Mouse (Mus musculus) embryonic facial prominence, embryonic 12.5 days (tissue): ENCODE measurements around the gene Traf3ip2. TPM values are rescaled to one million over a fixed set of nuclear protein-coding genes. Genes with fewer than 3 reads are reported as not detected.

Experiments
- ATAC-seq: fragments of 200-750 bp; cut with Nextera tagmentation; 2 replicates; pipeline ENCODE4 v1.8.0; 2017; ENCODE audit not compliant: insufficient number of reproducible peaks, insufficient read depth, low FRiP score, low TSS enrichment
- H3K27ac ChIP-seq: fragments of 300-500 bp; sonication (generic); 2 replicates; pipeline ENCODE4 v1.5.1; 2016; ENCODE audit warnings: mild to moderate bottlenecking
- H3K27me3 ChIP-seq: fragments of 300-500 bp; sonication (generic); 2 replicates; pipeline ENCODE4 v1.6.1; 2016; ENCODE audit warnings: mild to moderate bottlenecking, moderate library complexity
- H3K36me3 ChIP-seq: fragments of 300-500 bp; sonication (generic); 2 replicates; pipeline ENCODE4 v1.6.1; 2016; ENCODE audit warnings: mild to moderate bottlenecking
- H3K4me1 ChIP-seq: fragments of 300-500 bp; sonication (generic); 2 replicates; pipeline ENCODE4 v1.6.1; 2016
- H3K4me2 ChIP-seq: fragments of 300-500 bp; sonication (generic); replicated peaks from 2 replicates; pipeline ENCODE4 v1.6.1; 2016; ENCODE audit warnings: mild to moderate bottlenecking, moderate library complexity
- H3K4me3 ChIP-seq: fragments of 300-500 bp; sonication (generic); 2 replicates; pipeline ENCODE4 v1.5.1; 2016; ENCODE audit warnings: mild to moderate bottlenecking
- H3K9ac ChIP-seq: fragments of 300-500 bp; sonication (generic); 2 replicates; pipeline ENCODE4 v1.6.1; 2016; ENCODE audit warnings: mild to moderate bottlenecking, moderate library complexity
- H3K9me3 ChIP-seq: fragments of 300-500 bp; sonication (generic); 2 replicates; pipeline ENCODE4 v1.6.1; 2016; ENCODE audit warnings: mild to moderate bottlenecking, moderate library complexity
- WGBS: fragments of 180-500 bp; shearing (Covaris S2); methylation state at CpG from one replicate; pipeline ENCODE4 v1.1.7; 2016; 5-methylcytosine and 5-hydroxymethylcytosine counted together
- polyA plus RNA-seq: library from polyadenylated mRNA; unstranded; fragments of >200 nt; fragmentation: Nextera tagmentation; extraction: Ambion mirVana; gene quantifications from 2 replicates; pipeline ENCODE4 v1.2.1, GENCODE M21; 2016

Gene Traf3ip2
- 11.4 and 12.4 TPM in 2 replicates for polyA plus RNA-seq

DNA sequence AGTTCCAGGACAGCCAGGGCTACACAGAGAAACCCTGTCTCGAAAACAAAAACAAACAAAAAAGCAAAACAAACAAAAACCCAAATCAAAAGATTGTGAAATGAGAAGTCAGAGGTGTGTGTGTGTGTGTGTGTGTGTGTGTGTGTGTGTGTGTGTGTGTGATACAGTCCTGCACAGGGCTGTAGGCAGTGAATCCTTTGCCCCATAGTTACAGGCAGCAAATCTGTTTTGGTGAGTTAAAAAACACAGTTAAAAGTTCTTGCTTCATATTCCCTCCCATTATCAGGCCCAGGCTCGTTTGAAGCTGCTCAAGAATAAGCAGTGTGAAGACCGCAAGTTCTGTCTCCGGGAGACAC, at the start of gene Traf3ip2:
Gene Traf3ip2 (plus strand): TSS at position 302 of the 356 bp plus-strand sequence.
- no peaks in the 10 kb centered on the region for H3K27me3 ChIP-seq
- peak within 1 kb of the TSS; percentile 52 for H3K4me2 ChIP-seq
- no peak for ATAC-seq
- peaks cover 36% of the 10 kb centered on the region for H3K4me1 ChIP-seq
- WGBS = 36% methylated on average over 4 of the region's 4 CpGs
- H3K27ac ChIP-seq = peak within 1 kb of the TSS; percentile 92
- peak within 1 kb of the TSS; percentile 35 for H3K4me3 ChIP-seq
- no peaks in the 10 kb centered on the region for H3K9me3 ChIP-seq
- H3K9ac ChIP-seq = peak within 1 kb of the TSS; percentile 43
- H3K36me3 ChIP-seq = no peaks in the 10 kb centered on the region

GRCm38 (mm10) chr10:39563552-39564223, 49.0 kb upstream of the Traf3ip2 start:
- Histone ChIP-seq H3K36me3 (no peaks in the 10 kb centered on the region), H3K4me2 (no peak overlapping the region), H3K27ac (peak overlapping the region; percentile 63), H3K4me1 (peaks cover 15% of the 10 kb centered on the region), H3K9ac (no peak overlapping the region), H3K9me3 (no peaks in the 10 kb centered on the region), H3K27me3 (no peaks in the 10 kb centered on the region), H3K4me3 (no peak overlapping the region)
- peak; percentile 17; the same call in 1 of the 2 replicates for ATAC-seq
- WGBS = 33% methylated on average over 24 of the region's 24 CpGs

DNA sequence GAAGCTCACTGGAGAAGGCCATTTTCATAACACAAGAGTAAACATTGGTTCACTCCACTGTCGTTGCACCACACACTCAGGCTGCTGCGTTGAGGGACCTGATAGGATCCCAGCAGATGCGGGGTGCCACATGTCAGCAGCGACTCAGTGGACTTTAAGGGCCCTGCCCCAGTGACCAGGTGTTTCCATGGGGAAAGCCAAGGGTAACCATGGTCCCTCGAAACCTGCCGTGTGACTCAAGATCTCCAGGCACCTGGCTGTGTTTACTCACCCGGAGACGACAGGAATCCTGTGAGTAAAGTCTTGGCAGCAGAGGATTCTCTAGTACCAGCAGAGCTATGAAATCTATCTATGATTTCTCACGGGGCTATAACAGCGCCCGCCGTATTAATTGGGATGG, 45.8 kb upstream of the Traf3ip2 start:
- no peaks in the 10 kb centered on the region for H3K27me3 ChIP-seq
- 92% methylated on average over 12 of the region's 12 CpGs for WGBS
- H3K9ac ChIP-seq = no peak overlapping the region
- no peak for ATAC-seq
- H3K9me3 ChIP-seq = no peaks in the 10 kb centered on the region
- H3K4me2 ChIP-seq = no peak overlapping the region
- peaks cover 21% of the 10 kb centered on the region for H3K4me1 ChIP-seq
- no peak overlapping the region for H3K4me3 ChIP-seq
- H3K36me3 ChIP-seq = no peaks in the 10 kb centered on the region
- no peak overlapping the region for H3K27ac ChIP-seq

DNA sequence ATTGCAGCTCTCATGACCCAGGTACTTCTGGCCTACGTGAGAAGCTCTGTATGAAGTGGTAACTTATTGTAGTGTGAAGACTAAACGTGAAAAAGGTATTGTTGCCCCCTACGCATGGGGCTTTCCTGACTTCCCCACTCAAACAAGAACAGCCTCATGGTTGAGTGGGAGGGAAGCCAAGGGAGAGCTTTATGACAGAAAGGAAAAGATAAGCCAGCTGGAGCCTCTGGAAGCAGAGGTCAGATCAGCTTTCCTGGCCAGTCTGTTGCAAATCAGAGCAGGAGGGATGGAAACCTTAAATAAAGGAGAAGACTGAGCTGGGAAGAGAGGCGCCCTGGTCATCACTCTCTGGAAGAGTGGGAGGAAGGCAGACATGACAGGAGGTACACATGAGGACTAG, 43.7 kb upstream of the Traf3ip2 start:
- WGBS = 79% methylated on average over 4 of the region's 4 CpGs
- no peak overlapping the region for H3K27ac ChIP-seq
- no peak overlapping the region for H3K4me2 ChIP-seq
- H3K4me1 ChIP-seq = peaks cover 21% of the 10 kb centered on the region
- ATAC-seq = no peak
- H3K27me3 ChIP-seq = no peaks in the 10 kb centered on the region
- no peaks in the 10 kb centered on the region for H3K9me3 ChIP-seq
- no peak overlapping the region for H3K9ac ChIP-seq
- H3K36me3 ChIP-seq = no peaks in the 10 kb centered on the region
- no peak overlapping the region for H3K4me3 ChIP-seq

GRCm38 (mm10) chr10:39571011-39571410, 41.7 kb upstream of the Traf3ip2 start:
- peak overlapping the region; percentile 57; the same call in 1 of the 2 replicates for H3K27ac ChIP-seq
- WGBS = 49% methylated on average over 7 of the region's 7 CpGs
- H3K9ac ChIP-seq = no peak overlapping the region
- no peaks in the 10 kb centered on the region for H3K9me3 ChIP-seq
- no peak overlapping the region for H3K4me3 ChIP-seq
- no peak overlapping the region for H3K4me2 ChIP-seq
- no peak for ATAC-seq
- no peaks in the 10 kb centered on the region for H3K36me3 ChIP-seq
- no peaks in the 10 kb centered on the region for H3K27me3 ChIP-seq
- H3K4me1 ChIP-seq = peaks cover 21% of the 10 kb centered on the region

DNA sequence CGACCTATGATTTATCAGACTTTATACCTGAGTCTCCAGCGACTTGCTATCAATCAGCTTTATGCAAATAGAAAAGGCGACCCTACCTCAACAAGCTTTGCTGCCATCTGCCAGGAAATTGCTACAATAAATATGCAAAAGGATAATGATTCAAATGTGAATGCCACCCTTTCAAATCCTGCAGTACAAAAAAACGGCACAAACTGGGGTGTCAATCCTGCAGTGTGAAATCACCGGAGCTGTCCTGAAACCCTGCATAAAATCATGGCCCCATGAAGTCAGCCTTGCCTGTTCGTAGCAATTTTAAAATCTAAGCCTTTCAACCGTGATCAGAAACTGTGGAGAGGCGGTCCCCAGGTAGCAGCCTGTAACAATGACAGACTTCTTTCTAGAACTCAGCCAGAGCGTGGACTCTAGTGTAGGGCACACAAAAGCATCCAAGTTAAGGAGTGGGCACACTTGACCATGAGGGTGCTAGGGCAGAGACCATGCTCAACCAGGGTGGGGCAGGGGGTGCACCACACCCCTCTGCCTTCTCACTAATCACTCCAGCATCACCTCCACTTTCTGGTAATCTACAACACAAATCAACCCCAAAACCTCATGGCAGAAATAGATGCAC, 40.6 kb upstream of the Traf3ip2 start:
- WGBS = 65% methylated on average over 9 of the region's 9 CpGs
- Histone ChIP-seq H3K4me3 (no peak overlapping the region), H3K27me3 (no peaks in the 10 kb centered on the region), H3K4me1 (peaks cover 21% of the 10 kb centered on the region), H3K36me3 (no peaks in the 10 kb centered on the region), H3K9ac (no peak overlapping the region), H3K27ac (peak overlapping the region; percentile 43; the same call in 1 of the 2 replicates), H3K9me3 (no peaks in the 10 kb centered on the region), H3K4me2 (no peak overlapping the region)
- ATAC-seq = no peak

DNA sequence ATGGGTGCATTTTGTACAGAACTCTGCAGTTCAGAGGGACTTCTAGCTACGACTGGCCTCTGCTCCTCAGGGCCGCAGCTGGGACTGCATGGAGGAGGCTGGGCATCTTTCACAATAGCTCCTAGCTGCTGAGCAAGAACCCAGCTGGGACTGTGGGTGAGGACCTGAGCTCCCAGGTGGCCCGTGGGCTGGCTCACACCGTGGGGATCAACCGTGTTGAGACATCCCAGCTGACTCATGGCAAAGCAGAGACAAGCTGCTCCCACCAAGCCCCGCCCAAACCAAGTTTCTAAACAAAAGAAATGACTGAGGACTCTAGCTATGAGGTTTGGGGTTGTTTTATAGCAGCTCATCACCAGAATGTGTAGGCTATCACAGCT, 40.1 kb upstream of the Traf3ip2 start:
- Histone ChIP-seq H3K4me3 (no peak overlapping the region), H3K27me3 (no peaks in the 10 kb centered on the region), H3K9me3 (no peaks in the 10 kb centered on the region), H3K36me3 (no peaks in the 10 kb centered on the region), H3K27ac (peak overlapping the region; percentile 43; the same call in 1 of the 2 replicates), H3K4me1 (peaks cover 21% of the 10 kb centered on the region), H3K4me2 (no peak overlapping the region), H3K9ac (no peak overlapping the region)
- ATAC-seq = no peak
- WGBS = 56% methylated on average over 6 of the region's 6 CpGs

DNA sequence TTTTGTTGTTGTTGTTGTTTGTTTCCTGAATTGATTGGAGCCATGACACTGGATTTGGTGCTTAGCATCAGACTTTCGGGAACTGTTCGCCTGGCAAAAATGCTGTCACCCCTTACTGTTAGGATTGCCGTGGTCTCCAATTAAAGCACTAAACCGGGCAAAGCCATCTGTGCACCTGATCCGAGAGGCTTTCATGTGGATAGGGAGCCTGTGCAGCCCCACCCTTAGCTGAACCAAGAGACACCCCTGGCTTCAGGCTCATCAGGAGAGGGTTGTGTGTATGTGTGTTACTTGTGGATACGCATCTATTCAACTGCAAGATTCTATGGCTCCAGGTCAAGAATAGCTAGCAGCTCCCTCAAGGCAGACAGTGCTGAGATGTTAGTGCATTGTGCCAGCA, 36.3 kb upstream of the Traf3ip2 start:
- H3K4me2 ChIP-seq = no peak overlapping the region
- no peaks in the 10 kb centered on the region for H3K27me3 ChIP-seq
- H3K9ac ChIP-seq = no peak overlapping the region
- H3K9me3 ChIP-seq = no peaks in the 10 kb centered on the region
- WGBS = 89% methylated on average over 6 of the region's 6 CpGs
- ATAC-seq = no peak
- H3K36me3 ChIP-seq = no peaks in the 10 kb centered on the region
- peaks cover 13% of the 10 kb centered on the region for H3K4me1 ChIP-seq
- H3K4me3 ChIP-seq = no peak overlapping the region
- no peak overlapping the region for H3K27ac ChIP-seq

GRCm38 (mm10) chr10:39580477-39580876, 32.3 kb upstream of the Traf3ip2 start:
- no peak overlapping the region for H3K4me3 ChIP-seq
- ATAC-seq = no peak
- H3K4me2 ChIP-seq = no peak overlapping the region
- H3K27me3 ChIP-seq = no peaks in the 10 kb centered on the region
- no peak overlapping the region for H3K9ac ChIP-seq
- no peaks in the 10 kb centered on the region for H3K36me3 ChIP-seq
- no peak overlapping the region for H3K27ac ChIP-seq
- WGBS = 69% methylated on average over 8 of the region's 8 CpGs
- H3K9me3 ChIP-seq = no peaks in the 10 kb centered on the region
- 0 out of 2 replicates have a peak, but pooled peaks cover 4% of the 10 kb centered on the region for H3K4me1 ChIP-seq

- 0 out of 2 replicates have a peak, but pooled peaks cover 9% of the 10 kb centered on the region for H3K4me1 ChIP-seq
- H3K4me3 ChIP-seq = no peak overlapping the region
- H3K36me3 ChIP-seq = no peaks in the 10 kb centered on the region
- no peak overlapping the region for H3K9ac ChIP-seq
- no peak overlapping the region for H3K27ac ChIP-seq
- H3K9me3 ChIP-seq = no peaks in the 10 kb centered on the region
- no peak overlapping the region for H3K4me2 ChIP-seq
- no peak for ATAC-seq
- H3K27me3 ChIP-seq = no peaks in the 10 kb centered on the region
- 78% methylated on average over 2 of the region's 2 CpGs for WGBS
These were observed 30.3 kb upstream of the Traf3ip2 start for GRCm38 (mm10) chr10:39582385-39582784.

DNA sequence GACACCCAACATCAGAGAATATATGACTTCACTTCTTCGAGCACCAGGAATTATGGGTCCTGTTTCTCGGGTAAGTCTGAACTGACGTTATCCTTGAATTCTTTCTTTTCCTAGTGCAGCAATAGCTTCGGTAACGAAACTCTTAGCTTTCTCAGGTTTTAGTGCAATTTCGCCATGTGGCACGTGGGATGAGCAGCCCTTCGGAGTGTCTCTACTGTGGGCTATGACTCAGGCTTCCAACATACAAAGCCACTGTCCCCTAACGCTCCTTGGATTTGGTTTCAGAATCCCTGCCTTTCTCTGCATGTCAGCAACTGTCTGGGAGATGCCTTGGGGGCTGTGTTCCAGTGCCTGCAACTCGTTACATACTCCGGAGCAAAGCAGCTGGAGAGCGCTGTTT, 29.0 kb upstream of the Traf3ip2 start:
- no peak overlapping the region for H3K27ac ChIP-seq
- no peaks in the 10 kb centered on the region for H3K27me3 ChIP-seq
- H3K9me3 ChIP-seq = no peaks in the 10 kb centered on the region
- peaks cover 18% of the 10 kb centered on the region for H3K4me1 ChIP-seq
- H3K9ac ChIP-seq = no peak overlapping the region
- H3K4me2 ChIP-seq = no peak overlapping the region
- H3K4me3 ChIP-seq = no peak overlapping the region
- WGBS = 67% methylated on average over 12 of the region's 12 CpGs
- no peak for ATAC-seq
- no peaks in the 10 kb centered on the region for H3K36me3 ChIP-seq

DNA sequence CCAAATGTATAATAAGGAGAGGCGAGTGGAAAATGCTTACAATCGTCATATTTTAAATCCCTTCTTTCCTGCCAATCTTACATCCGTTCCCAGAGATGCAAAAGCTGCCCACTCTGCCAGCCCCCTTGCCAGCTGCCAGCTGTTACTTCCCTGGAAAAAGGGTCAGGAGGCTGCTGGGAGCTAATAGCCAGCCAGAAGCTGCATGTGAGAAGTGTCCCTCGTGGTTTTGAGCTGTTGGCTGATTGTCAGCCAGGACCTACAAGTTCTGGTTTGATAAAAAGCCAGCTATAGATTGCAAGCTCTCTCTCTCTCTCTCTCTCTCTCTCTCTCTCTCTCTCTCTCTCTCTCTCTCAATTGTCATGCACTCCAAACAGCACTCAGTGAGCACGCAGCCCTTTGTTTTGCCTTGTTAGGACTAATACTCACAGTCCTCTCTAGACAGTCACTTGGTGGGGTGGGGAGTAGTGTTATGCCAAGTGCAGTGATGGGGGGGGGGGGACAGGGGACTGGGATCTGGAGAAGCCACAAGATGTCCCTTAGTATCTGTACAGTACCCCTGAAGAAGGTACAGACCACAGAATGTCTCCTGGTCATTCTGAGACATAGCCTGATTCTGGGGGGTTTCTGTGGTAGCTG, 25.3 kb upstream of the Traf3ip2 start:
- Histone ChIP-seq H3K27me3 (no peaks in the 10 kb centered on the region), H3K4me1 (peaks cover 19% of the 10 kb centered on the region), H3K36me3 (no peaks in the 10 kb centered on the region), H3K9ac (no peak overlapping the region), H3K4me2 (no peak overlapping the region), H3K9me3 (no peaks in the 10 kb centered on the region), H3K27ac (no peak overlapping the region), H3K4me3 (no peak overlapping the region)
- WGBS = 69% methylated on average over 5 of the region's 5 CpGs
- ATAC-seq = no peak
